Mouse (Mus musculus) cortical plate, adult 2 months (tissue): ENCODE measurements at regions not wholly inside any gene's neighbourhood (a gene's known extent, or its start where the extent isn't known, plus 50 kb on each side); places are given as distances from the start of the nearest gene placed in this dataset.

Source experiments
- CTCF ChIP-seq: fragments of 200-500 bp; IDR thresholded peaks from 2 replicates; pipeline ENCODE4 v1.5.1; 2011; ENCODE audit warnings: mild to moderate bottlenecking, control low read depth, low read length; ENCODE audit not compliant: insufficient read depth; ENCODE audit errors: extremely low read depth
- POLR2A ChIP-seq: fragments of 200-500 bp; IDR thresholded peaks from 2 replicates; pipeline ENCODE4 v1.6.1; 2011; ENCODE audit warnings: mild to moderate bottlenecking, low read length, control low read depth; ENCODE audit not compliant: insufficient read depth; ENCODE audit errors: extremely low read depth

DNA sequence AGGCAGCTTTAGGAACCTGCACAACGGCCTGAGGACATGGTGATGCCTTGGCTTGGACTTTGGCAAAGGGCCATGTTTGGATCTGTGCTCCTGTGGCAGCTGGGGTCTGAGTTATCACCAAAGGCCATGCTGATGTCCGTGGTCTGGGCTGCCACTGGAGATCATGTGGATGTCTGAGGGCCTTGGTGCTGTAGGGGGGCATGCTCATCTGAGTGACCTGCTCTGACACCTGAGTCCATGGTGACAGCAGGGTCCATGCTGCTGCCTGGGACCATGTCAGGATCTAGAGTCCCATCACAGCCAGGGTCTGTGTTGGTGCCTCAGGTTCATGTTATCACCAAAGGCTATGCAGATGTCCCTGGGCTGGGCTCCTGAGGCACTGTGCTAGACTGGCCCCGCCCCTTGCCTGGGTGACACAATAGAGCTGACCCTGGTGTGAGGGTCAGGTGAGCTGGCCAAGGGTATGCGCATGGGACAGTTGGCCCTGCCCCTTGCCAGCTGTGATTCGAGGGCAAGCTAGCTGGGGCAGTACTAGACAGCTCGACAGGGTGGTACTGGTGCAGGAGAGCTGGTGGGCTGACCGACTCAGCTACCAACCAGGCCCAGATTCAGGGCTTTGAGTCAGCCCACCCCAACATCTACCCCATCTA, 77.0 kb upstream of the Rcn1 start:
- TF ChIP-seq POLR2A (no peak), CTCF (no peak)
